Mouse (Mus musculus) spleen, postnatal 14 days (tissue): Measurements from ENCODE around the gene Tnfsf18.

Experiments used
- DNase-seq, 2 experiments: peaks; one replicate each; pipeline ENCODE4 v3.0.0; 2021 to 2022; ENCODE audit warnings: low spot score in 2 of 2

Gene Tnfsf18

DNA sequence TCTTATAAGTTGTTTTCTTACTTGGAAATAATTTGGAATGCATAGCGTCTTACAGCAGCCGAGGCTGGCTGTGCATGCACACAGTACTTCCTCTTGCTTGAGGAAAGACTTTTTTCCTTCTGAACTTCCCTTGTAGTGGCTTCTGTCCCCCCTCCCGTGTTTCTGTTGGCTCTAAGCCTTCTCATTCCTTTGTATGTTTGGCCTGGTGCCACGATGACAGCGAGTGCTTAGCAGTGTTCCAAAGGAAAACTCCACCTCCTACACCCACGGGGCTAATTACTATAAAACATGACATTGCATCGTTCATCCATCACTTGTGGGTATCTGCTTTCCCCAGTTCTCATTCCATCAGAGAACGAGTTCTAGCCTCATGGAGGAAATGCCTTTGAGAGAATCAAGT lies at the start of gene Tnfsf18:
Tnfsf18 (plus strand) TSS at position 313 of the 400 bp plus-strand sequence.
- no peak for DNase-seq

DNA sequence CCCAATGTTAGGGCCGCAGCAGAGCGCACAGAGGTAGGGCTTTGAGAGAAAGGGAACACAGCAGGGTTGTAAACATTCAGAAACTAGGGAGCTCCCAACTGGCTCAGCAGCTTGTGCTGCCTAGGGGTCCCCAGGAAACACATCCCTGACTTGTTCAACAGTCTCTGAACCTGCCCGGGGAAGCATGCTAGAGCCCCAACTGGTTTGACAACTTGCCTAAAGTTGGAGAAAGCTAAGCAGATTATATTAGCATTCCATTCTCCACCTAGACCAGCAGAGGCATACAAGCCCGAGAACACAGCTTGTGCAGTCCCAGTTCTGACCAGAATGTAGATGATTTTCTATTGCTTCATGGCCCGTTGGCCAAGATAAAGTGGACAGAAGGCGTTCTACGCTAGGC lies 49.6 kb upstream of the Tnfsf18 start:
- DNase-seq = no peak

DNA sequence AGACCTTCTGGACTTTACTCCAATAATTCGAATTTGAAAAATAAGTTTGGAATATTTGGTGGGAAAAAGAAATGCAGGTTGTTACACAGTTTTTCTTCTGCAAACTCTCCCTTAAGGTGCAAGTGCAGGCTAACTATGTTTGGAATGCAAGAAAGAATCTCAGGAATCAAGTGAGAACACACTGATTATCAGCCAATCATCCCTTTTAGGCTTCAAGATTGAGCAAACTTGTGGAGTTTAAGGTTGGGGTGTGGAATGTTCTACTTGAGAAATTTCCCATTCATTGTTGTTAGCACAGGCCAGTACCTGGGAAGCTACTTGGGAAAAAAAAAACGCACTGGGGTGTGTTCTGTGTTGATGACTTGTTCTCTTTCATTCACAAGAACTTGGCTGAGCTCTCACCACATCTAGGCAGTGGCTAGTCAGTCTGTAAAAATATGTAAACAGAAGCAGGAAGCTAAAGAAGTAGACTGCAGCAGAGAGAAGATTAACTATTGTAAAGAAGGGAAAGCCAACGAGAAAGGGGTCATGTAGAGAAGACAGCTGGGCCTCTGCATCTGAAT lies 42.7 kb upstream of the Tnfsf18 start:
- no peak for DNase-seq

DNA sequence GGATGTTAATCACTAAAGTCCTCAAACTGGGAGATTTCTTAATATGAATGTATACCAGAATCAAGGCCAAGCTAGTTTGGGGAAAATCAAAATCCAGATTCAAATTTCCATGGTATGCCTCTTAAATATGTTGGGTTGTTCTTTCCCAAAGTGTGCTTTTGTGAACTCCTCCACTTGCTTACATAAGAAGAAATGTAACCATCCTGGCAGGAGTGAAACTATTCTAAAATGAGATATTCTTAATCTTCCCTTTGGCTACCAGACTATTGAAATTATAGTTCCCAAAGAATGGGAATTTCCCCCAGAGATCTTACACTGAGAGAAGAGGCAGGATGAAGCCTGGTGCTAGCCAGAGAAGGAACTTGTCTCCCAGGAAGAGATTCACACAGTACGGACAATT lies 42.2 kb upstream of the Tnfsf18 start:
- DNase-seq = no peak

DNA sequence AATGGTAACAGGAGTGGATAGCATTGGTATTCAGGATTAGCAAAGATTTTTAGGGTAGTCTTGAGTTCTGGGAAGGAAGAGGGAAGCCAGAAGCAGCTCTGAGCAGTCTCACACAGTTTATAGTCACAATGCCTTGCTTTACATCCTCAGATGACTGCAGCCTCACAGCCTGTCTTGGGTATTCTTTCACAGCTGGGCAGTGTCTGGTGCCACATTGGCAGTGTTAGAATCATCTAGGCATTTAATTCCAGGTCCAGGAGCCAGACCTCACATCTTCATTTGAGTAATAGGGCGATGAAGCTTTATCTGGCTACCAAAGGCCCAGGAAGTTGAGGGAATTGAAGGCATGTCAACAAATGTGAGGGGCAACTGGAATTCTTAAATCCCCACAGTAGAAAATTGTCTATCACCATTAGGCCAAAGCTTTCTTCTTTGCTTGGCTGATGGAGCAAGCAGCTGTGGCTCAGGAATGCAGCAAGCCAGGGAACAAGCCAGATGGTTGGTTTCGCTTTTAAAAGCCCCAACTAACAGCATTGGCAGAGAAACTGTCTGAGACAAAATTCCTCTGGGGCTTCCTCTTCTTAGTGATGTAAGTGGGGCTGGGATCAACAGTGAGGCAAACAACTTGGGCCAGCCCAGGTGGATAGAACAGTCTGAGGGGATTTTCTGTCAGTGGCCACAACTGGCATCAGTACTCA lies 30.9 kb upstream of the Tnfsf18 start:
- DNase-seq = no peak

DNA sequence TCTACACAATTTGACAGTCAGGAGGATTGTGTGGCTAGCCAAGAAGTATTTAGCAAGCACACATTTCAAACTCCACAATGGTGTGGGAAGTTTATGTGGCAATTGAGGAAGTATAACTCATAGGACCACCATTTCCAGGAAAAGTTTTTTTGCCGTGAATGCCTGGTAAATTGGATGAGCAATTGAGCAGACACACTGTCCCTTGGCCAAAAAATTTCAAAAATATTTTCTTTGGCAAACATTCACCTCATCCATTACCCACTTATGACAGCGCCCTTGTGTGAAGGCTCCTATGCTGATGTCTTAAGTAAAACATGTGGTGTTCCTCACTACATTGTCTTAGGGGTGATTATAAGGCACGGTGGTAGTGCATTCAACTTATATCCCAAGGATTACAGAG lies 17.2 kb upstream of the Tnfsf18 start:
- DNase-seq = no peak

DNA sequence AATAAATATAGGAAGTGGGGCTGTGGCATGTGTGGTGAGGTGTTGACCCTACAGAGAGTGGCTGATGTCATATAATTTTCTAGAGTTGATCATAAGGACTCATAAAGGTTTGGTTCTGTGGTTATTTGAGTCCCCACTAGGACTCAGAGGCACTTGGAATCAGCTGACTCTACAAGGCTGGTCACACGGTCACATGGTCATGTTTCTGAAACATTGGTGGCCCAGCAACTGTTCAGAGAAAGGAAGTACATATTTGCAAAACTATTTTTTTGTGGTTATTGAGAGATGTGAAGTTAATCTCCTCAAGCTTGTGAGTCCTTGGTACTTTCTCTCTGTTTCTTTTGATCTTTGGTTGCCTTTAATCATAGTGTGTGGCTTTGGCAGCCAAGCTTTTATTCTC lies 14.6 kb upstream of the Tnfsf18 start:
- no peak for DNase-seq

DNA sequence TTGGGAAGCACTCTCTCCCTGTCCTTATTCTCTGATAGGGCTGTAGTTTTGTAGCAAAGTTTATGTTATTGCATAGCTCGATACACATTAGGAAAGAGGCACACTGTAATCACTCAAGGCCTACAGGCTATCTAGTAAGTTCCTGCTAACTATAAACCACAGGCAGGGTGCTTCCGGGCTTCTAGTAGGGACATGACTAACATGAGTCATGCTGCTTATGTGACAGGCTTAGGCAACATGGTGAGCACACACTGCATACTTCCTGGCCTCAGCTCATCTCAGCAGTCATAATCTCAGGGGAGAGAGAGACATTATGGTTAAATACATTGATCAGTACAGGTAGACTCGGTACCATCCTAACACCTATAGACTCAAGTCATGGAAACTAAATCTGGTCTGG lies 12.2 kb upstream of the Tnfsf18 start:
- no peak for DNase-seq

DNA sequence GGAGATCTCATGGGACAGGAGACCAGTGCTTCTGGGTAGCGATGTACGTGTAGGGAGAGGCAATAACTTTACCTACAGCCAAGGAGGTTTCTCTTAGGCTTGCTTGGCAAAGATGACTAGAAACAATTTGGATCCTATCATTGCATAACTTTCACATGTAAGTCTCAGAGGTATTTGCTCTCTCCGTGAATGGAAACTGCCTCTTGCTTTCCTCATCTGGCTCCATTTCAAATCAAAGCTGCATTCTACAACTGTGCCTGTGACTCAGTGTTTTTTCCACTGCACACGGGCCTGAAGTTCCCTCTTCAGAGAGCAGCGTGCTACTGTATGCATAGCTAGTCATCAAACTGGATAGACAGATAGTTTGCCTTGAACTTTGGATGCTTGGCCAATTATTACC lies 7.4 kb upstream of the Tnfsf18 start:
- DNase-seq = no peak

DNA sequence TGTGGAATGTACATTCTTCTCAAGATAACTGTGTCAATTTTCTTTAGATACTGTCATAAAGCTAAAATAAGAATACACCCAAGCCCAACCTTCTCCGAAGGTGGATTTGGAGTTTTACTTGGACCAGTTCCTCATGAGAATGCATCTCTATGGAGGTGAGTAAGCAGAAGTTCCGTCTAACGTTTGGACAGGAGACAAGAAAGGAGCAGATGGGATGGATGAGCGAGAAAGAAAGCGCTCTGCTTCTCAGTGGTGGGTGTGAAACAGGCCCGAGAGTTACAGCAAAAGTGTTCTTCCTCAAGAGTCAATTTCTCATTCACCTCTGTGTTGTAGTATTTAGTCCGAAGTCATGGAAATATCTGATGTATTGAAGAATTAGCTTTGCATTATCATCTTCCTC lies 2.7 kb upstream of the Tnfsf18 start:
- no peak for DNase-seq

DNA sequence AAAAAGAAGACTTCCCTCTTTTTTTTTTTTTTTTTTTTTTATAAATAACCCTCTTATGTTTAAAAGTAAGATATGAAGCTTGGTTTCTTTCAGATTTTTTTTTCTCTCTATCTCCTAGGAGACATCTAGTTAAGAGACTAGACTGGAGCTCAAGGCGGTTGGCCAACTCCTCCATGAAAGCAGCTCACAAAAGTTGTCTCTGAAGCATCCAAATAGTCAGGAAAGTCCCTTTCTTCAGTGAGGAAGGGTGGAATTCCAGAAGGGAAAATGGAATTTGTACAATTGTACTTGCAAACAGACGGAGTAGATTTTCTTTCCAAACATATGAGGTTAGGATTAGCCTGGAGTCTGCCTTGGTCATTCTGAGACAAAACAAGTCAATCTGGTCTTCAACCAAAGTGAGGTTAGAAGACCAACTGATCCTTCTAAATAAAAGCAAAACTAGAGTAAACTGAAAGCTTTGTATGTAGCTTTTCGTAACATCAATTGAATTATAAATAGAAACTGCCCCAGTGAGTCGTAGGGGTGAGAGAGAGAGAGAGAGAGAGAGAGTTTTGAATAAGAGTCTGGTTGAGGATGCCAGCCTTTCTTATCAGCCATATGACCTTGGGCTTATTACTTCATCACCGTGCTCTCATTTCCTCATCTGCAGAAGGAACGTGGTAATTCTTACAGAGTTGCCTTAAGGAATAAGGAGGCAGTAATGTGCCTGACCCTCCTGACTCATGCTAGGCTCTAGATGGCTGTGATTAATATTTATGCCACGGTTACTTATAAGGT lies 2.6 kb downstream of the Tnfsf18 start:
- DNase-seq = no peak

DNA sequence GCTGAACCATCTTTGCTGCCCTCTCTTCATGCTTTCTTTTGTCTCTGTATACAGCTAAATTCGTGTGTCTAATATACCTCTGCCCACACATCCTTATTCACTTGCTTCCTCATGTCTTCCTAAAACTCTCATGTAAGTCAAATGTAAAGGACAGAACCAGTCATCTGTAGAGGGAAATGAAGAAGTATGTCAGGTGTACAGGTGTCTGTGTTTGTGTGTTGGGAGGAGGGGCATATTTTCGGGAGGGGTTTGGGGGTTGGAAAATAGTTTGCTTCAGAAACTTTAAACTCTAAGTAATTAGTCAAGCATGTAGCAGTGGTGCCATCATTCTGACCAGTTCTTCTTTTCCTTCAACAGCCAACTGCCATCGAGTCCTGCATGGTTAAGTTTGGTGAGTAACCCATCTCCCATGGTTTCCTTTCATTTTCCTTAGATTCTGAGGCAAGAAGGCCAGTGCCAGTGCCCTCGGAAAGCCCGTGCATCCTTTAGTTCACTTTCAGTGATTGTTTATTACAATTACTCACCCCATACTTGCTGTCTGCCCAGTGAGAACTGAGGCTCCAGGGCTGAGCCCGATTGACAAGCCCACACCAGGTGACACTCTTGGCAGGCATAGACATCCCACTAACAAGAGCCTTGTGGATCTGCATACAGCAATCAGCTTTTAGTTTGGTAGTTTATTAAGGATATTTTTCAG lies 5.8 kb downstream of the Tnfsf18 start:
- DNase-seq = no peak

DNA sequence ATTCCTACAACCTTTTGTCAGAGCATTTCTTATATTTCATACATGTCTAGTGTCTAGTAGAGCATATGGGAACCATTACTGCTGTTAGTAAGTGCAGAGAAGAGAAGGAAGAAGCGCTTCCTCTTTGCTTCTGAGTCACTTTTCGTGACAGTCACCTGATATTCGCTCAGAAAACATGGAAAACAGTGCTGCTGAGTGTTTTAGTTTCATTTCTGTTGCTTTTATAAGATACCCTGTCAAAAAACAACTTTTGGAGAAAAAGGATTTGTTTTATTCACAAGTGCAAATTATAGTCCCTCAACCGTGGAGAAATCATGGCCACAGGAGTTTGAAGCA lies 6.3 kb downstream of the Tnfsf18 start:
- DNase-seq = no peak

DNA sequence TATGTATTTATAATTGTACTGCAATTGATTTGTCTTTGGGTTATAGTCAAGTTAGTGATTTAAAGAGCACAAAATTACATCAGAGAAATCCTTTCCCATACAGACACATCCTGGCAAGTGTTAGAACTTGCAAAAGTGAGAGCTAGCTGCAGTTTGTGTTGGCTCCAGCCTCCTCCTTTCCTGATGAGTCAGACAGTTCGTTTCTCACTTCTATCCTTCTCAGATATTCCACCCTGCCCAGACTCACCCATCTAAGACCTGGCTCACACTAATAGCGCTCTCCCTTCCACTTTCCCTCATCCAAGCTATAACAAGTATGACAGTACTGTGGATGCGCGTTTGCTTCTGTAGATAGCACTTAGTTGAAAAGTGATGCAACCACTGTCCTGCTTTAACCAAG lies 11.9 kb downstream of the Tnfsf18 start:
- DNase-seq = no peak

DNA sequence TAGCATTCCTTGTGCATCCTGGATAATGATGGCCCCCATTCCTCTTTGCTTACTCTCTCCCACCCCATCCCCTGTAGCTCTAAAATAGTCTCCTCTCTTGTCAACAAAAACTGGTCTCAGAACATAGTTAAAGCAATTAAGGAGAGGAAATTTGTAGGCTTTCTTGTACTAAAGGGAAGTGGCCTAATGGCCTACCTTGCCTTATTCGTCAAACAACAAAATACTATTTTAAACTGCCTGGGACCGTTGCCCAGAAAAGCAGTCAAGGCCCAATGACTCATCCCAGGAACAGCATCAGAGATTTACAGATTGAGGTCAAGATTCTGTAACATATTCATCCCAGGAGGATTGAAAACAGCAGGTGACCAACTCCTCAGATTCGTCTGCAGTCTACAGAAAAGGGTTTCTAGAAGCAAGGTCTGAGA lies 13.2 kb downstream of the Tnfsf18 start:
- no peak for DNase-seq

DNA sequence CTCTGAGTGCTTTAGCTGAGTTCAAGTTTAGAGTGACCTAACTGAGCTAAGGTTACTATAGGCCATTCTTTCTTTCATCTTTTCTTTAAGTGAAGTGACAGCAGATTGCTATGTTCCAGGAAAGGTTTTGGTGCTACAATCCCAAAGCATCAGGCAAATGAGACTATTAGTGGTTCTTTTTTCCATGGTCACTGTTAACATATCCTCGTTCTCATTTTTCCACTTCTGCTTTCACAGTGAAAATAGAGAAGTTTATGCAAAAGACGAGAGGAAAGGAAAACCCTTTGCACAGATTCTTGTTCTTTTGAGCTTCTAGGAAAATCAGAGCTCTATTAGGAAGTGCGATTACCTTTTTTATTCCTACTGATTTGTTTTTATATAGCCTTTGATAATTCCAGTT lies 22.9 kb downstream of the Tnfsf18 start:
- DNase-seq = no peak

DNA sequence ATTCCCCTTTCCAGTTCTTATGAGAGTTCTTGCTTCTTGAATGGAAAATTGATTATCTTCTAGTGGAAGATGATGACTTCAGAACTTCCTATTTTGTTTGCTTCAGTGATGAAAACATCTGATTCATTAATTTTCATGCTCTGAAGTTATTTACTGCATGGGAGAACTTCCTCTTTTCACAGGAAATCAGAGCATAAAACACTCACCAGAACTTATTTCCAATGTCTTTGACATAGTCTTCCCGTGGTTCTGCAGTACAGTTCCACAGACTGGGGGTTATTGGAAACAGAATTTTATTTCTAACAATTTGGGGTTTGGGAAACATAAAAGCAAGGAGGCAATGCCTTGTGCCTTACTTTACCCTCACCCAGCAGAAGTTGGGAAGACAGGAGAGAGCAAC lies 25.8 kb downstream of the Tnfsf18 start:
- DNase-seq = no peak

DNA sequence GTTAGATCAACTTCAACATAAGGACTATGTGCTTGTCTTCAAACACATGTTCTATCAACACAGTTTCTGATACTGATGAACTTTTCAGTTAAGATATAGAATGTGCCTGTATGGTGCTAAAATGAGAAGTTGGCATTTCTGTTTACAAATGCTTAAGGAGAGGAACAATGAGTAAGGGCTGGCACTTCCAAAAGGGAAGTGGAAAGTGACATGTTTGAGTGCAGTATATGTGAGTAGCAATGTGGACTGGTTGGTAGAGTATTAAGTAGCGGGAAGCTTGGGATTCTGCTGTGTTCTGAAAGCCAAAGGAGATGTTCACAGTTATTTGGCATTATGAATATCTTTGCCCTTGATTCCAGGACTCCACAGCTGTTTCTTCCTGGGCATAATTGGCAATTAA lies 33.7 kb downstream of the Tnfsf18 start:
- DNase-seq = no peak

DNA sequence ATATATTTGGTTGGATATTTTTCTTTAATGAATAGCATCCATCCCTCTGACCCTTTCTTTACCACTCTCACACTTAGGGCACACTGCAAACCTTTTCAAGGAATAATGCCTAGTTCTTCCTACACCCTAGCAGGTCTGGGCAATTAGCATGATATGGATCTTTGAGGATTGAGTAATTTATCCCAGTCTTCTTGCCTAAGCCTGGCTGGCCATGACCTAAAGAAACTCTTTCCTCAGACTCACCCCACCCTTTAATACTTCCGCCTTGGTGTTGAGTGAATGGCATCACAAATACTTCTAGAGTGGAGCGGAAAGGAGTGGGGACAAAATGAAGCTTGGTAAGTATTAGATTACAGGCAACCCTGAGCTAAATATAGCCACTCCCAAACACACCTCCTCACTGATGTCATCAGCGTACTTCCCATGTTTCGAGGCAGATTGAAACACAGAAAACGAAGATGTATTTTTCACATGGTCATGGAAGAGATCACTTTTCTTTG lies 56.2 kb downstream of the Tnfsf18 start:
- DNase-seq = no peak

DNA sequence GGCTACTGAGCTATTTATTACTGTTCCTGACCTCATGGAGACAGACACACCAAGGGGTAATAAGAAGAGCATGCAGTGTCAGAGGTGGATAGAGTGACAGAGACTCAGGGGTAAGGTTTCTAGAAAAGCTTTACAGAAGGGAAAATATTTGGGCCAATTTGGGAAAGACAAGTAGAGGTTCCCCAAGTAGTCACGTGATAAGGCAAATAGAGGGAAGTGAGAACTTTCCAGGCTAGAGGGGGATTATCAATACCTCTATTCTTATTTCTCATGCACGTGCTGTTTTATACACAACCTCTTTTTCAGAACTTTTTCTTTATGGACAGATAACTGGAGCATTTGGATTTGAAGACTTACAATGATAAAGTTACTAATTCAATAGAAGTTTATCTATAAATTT lies 57.6 kb downstream of the Tnfsf18 start:
- DNase-seq = no peak
